Mouse (Mus musculus) kidney, postnatal 36 days (tissue): Measurements from ENCODE around the gene Actg1.

Experiments used
- DNase-seq, 2 experiments: peaks; one replicate each; pipeline ENCODE4 v3.0.0; 2021 to 2022; ENCODE audit warnings: mixed read lengths in 2 of 2

Gene Actg1

DNA sequence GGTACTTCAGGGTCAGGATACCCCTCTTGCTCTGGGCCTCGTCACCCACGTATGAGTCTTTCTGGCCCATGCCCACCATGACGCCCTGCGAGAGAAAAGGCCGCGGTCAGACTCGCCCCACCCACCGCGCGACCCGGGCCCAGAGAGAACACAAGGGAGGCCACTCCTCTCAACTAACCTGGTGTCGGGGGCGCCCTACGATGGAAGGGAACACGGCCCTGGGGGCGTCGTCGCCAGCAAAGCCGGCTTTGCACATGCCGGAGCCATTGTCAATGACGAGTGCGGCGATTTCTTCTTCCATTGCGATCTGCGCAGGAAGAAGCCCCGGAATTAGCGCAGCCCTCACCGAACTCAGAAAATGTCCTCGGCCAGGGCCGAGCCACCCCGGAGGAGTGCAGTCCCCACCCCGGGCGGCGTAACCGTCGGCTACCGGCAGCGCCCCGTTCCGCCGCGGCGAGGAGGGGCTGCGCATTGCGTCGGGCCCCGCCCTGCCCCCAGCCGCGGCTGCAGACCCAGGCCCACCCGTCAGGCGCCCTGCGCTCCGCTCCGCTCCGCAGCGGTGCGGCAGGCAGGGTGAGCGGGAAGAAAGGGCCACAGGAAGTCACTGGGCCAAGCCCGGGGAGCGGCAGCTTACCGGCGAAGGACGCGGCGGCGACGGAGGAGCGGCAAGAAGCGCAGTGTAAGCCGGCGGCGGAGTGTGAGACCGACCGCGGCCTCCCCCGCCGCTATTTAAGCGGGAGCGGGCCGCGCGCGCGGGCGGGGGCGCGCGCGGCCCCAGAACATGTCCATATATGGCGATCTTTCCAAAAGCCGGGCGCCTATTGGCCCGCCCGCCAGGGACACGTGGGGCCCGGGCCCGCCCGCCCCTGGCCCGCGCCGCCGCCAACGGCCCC is at the start of gene Actg1:
TSS of gene Actg1 (minus strand) at position 752 of the 893 bp plus-strand sequence.
- DNase-seq = peak; percentile 89 to 91

DNA sequence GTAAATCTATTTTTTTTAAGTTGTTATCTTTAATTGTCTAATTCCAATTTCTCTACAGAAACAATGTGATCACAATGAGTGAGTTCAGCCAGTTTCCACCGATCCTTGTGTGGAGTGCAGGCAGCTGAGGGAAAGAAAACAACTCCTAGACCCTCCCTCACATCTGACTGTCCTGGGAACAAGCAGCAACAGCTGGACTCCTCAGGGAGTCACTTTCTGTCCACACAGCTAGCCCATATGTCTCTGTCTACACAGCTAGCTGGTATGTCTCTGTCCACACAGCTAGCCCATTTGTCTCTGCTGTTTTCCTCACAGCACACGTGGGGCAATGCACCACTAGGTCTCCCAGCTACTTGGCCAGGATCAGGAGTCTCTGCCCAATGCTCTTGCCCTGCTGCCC is 49.3 kb upstream of the Actg1 start:
- DNase-seq = no peak

DNA sequence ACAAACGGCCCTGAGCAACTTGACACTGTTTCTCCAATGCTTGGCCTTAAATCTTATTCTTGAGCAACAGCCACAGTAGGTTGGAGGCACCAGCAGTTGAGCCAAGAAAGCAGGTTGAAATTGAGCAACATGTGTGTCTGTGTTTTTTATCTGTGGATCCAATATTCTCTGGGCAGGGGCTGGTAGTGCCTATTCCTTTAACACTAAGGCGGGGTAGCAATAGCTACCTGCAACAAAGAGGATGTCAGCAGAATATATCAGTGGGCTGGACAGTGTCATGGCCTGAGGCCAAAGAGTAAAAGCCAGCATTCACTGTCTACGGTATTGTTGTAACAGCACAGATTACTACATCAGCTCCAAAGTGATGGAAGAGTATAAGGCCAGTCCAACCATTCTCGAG is 47.3 kb upstream of the Actg1 start:
- DNase-seq = no peak

DNA sequence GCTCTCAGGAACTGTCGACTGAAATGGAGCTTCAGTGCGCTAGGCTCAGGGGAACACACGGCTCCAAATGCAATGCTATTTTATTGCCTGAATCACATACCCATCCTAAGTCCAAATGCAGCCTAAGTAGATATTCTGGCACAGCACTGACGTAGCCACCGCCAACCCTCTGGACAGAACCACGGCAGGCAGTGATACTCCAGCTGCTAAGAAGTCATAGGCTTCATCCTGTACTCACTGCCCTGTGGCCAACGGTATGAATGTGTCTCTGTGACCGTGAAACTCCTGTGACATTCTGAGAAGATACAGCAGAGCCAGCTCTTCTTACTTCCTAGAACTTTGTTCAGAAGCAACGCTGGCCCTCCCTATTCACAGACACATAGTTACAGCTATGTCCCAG is 40.2 kb upstream of the Actg1 start:
- DNase-seq = no peak

DNA sequence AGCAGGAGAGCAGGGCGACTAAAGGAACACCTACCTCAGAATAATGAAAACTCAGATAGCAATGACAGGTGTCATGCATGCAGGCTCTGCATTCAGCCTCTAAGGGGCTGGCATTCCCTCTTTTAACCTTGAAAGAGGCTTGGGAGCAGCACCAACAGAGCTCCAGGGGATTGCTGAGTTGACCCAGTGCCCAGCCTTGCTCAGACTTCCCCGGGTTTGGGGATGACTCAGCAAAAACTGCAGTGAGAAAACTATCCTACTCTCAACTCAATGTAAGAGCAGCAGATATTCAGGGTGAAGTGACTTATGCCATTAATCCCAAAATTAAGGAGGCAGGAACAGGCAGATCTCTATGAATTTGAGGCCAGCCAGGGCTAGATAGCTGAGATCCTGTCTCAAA is 38.8 kb upstream of the Actg1 start:
- no peak for DNase-seq

DNA sequence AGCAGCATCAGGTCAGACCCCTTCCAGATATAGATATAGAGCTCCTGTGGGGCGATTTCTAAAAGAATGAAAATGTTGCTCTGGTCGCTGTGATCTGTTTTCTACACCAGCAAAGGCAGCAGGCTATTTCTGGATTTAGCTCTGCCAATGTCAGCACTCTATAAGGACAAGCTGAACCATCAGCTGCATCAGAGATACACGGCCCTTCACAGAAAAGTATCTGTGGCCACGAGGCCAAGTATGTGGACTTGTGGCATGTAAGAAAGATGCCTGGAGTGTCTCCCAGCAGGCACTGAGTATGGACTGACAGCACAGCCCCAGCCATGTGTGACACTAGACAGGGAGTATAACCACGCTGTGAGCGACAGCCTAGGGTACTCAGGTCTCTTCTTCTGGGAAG is 38.3 kb upstream of the Actg1 start:
- DNase-seq = no peak

DNA sequence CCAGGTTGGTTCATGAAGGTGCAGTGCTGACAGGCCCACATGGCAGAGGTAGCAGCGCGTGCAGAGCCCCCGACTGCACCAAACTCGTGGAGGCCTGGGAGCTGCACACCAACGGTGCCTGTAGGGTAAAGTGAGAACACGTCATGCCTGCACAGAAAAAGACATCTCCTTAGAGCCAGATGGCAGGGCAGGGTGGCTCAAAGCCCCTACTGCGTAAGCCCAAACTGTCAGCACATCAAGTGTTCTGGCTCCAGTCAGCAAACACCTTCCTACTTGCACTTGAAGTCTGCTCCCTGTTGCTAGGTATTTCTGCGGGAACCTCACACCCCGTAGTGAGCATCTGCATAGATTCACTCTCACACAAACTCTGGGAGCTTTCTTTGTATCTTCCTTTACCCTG is 34.2 kb upstream of the Actg1 start:
- no peak for DNase-seq

DNA sequence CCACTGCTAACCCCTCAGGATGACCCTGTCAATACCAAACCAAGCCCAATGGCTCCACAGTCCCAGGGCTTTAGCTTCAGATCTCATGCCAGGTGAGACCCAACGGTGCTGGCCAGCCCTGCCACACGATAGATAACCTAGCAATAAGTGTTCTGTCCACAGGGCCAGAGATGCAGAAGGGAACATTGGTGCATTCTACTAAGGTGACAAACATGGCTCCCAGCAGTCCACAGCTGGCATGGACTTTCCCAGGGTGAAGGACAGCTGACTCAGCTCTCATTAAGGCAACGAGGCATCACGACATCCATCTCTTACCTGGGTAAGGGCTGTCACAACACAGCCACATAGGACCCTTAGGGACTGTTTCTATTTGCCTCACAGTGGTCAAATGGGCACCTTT is 32.8 kb upstream of the Actg1 start:
- DNase-seq = no peak

DNA sequence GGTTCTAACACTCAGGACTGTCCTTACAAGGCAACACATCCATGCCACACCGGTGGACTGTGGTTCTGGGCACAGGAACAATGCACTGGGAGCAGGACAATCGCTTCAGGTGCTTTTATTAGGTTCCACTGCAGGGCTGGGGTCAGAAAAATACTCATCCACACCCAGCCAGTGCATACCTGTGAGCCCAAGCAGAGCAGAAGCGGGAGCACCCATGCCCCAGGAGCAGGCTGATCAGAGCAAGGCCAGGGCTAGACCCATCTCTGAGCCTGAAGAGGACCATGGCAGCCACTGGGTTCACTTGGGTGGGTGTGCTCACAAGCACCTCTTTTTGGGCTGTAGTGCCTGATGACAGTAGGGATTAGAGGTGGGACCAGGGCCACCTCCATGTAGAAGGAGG is 31.9 kb upstream of the Actg1 start:
- DNase-seq = no peak

DNA sequence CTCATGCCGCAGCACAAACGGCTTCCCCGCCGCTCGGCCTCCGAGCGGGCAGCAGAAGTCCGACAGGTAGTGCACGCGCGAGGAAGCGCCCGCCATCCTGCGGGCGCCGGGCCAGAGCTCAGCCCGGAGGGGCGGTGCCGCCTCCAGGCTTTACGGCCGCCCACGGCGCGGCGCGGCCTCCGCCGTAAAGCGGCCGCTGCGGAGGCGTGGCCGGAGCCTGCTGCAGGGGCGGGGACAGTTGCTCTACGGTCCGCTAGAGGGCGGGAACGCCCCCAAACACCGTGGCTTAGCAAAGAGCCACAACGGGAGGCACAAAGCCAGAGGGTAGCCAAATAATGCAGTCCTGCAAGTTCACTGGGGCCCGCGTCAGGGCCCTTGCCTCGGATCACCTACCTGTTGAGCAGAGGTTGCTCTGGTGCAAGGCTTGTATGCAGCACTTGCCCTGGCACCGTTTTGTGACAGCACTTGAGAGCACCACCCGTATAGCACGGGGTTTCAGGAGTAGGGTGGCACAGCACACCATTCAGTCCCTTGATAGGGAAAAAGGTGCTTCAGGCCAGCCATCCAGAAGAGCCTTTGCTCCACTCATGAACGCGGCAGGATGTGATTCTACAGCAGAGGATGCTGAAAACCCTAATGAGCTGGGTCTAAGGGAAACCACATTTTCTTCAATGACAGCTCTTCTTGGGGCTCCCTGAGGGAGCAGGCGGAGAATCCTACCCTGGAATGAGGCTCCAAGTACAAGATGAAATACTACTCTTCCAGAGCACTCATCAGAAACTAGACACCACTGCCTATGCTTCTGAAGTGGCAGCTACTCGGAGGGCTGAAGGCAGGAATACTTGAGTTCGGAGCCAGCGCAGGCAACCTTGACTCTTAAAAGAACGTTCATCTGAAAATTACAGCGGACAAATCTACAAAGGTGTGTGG is 30.5 kb upstream of the Actg1 start, which contains the start of gene Faap100:
TSS of gene Faap100 (minus strand) at position 154 of the 930 bp plus-strand sequence.
- peak; percentile 92 to 94 for DNase-seq

DNA sequence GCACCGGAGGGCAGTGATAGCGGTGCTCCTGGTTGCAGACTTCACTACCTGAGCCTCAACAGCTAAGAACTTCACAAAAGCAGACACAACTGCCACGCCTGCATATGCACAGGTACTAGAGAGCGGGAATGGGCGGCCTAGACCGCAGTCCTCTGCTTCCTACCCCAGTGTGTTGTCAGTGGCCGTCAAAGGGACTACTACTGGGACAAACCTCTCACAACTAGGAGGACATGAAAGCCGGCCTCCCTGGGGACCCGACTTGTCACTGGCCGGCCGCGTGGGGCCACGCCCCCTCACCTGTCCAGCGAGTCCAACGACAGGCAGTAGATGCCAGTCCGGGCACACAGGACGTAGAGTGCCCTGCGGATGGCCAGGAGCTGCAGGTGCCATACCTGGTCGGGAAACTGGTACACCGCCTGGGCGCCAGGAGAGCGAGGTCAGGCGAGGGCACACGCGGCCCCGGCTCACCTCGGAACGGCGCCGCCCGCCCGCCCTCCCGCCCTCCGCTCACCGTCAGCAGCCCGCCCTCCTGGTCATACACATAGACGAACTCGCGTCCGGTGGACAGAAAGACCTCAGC is 29.8 kb upstream of the Actg1 start:
- peak; percentile 76 to 82 for DNase-seq

DNA sequence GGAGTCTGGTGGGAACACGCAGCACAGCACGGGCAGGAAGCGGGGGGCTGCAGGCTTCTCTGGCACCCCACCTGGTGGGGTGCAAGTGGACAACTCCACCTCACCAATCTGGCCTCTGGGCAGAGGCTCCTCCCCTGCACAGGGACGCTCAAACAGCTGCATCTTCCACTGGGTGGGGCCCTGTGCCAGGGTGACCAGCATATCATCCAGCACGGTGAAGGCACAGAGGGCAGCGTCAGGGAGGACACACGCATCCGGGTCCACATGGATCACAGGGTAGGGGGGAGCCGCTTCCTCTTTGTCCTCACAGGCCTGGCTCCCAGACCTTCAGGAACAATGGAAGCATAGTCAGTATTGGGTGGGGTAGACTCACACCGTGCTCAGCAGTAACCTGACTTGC is 29.0 kb upstream of the Actg1 start:
- no peak for DNase-seq

DNA sequence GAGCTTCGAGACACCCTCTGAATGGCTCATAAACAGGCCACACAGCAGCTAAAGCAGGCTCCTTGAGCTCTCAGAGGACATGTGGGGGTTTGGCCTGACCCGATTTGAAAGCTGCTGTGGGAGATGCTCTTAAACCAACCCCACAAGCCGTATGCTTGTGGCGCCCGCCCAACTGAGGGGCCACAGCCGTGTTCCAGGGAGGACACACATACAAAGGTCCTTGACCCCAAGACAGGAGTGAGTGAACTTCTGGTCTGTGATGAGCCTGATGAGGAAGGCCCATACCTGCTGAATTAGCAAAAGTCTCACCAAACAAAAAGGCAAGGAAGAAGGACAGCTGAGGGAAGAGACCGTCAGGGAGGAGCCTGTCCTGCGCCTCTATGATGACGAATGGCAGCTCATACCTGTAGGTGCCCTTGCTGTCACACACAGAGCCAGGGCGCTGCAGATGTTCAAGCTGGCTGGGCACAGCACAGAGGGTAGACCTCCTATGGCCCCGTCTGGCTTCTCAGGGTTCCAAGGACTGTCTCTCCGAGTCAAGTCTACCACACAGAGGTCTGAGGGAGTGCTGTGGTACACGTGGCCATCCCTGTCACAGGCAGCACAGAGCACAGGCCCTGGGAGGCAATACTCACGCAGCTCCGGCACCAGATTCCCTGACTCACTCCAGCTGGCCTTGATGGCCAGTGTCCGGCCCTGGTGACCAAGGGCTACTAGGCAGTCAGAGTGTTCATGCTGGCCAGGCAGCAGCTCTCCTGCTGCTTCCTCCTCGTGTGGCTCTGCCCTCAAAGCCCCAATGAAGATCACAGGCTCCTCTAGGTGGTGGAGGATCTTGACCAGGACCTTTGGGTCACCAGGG is 28.2 kb upstream of the Actg1 start:
- DNase-seq = no peak

DNA sequence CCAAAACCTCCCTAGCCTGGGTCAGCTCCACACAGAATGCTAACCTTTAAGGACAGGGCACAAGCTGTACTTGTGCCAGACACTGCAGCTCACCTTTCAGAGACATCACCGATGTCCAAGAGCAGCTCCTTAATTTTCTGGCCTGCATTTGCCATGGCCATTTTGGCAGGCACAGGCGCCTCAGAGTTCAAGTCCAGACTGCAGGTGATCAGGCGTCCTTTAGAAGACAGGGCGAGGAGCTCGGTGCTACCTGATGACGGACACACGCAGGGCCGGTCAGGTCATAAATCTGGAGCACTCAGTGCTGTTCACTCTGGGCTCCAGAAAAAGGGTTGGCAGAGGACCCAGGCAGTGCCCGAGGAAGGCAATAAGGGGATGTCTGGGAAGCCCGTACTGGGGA is 27.0 kb upstream of the Actg1 start:
- DNase-seq = no peak

DNA sequence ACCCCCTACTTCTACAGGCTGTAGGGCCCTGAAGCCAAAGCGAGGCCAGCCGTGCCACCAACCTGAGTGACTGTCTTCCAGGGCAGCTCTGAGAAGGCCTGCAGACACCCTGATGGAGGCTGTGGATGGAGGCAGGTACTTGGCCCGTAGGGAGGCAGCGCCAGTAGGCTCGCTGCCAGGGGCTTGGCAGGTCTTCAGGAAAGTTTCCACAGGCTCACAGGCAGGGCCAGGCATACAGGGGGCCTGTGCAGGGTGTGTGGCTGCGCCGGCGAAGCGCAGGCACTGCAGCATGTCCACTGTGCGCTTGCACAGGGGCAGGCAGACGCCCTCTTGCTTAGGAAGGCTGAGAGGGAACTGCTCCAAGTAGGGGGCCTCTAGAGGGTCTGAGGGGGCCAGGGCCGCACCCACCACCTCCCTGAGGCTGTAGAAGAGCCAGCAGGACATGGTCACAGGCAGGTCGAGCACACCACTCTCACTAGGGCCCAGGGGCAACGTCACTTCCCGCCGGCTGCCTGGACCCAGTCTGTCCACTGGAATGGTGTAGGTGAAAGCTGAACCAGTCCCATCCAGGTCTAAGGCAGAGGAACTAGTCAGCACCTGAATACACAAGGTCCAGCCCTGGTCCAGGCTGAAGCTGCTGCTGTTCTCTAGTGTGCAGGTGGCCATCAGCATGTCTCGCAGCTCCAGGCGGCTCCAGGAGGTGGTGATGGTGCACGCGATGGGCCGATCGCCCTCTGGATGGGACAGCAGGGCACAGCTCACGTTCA is 25.7 kb upstream of the Actg1 start:
- DNase-seq = peak; percentile 45 to 78

DNA sequence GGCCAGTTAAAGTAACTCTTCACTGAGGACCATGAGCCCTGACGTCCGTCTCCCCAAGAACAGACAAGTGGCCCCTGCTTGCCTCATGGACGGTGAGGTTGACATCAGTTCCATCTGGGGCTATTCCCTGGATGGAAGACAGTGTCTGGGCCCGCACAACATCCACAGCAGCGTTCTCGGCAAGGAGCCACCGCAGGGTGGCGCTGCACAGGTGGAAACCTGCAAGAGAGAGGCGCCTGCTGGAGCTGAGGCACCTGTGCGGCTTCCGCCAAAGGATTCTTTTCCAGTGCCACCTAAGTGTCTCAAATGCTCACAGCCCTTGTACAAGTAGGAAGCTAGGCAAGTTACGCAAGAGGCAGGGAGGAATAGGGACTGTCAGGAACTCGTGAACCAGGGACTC is 24.7 kb upstream of the Actg1 start:
- DNase-seq = no peak

DNA sequence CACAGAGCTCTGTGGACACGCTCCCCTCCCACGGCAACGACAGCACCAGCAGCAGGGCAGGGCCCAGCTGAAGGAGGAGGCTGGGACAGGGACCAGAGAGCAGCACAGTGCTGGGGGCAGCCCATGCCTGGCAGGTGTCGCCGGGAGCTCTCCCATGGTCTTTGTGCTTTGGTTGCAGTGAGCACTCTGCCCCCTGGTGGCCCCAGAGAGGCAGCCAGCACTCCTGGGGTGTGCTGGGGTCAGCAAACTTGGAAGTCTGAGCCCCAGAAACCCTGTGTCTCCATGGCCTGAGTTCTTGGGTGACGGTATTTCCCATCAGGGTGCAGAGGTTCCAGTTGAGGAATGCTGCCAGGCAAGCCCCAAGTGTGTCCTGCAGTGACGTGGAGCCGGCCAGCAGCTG is 21.3 kb upstream of the Actg1 start:
- DNase-seq = peak; percentile 76 to 90

DNA sequence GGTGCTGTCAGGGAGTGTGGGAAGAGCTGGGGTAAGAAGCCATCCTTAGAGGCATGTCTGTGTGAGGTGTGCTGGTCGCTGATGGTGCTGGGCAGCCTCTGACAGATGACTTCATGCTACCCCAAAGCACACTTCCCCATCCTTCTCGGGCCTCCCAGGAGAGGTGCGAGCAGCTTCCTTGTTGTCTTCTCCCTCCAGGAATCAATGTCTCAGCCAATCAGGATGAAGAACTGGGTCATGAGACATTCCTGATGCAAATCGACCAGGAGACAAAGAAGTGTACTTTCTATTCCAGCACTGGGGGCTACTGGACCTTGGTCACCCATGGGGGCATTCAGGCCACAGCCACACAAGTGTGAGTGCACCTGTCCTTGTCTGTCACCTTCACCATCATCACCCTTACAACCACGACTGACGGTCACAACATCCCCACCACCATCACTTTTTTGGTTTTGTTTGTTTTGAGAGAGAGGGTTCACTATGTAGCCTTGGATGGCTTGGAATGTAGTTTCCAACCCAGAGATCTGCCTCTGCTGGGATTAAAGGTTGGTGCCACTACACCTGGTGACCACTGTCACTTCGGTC is 18.2 kb upstream of the Actg1 start:
- no peak for DNase-seq

DNA sequence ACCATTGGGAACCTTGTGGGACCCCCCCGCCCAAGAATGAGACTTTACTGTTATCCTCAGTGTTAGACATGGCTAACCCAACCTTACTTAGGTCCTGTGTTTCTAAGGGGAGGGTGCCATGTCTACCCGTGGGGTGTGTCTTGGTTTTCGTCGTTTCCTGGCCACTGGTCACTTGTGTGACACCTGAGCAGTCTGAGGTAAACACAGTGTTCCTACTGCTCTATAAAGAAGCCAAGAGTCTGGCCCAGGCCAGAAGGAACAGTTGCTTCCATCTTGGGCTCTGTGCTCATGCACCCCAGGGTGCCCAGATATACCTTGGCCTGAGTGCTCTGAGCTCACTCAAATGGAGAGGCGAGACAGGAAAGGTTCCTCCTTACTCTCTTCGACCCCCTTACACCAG is 14.5 kb upstream of the Actg1 start:
- no peak for DNase-seq

DNA sequence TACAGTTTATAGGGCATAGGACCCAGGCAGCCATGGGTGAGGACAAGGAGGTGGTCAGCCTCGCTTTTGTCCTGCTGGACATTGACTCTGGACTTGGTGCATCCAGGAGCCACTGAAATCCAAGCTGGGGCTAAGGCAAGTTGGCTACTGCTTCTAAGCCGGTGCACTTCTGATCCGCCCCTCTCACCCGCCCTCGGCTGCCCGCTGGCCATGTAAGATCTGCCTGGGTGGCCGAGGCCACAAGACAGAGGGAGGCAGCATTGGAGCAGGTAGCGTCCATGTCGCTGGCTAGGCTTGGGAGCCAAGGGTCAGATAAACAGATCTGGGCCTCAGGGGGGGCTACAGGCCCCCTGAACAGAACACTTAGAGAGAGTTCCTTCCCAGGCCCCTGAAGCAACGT is 13.0 kb upstream of the Actg1 start, which contains the start of gene Fscn2:
TSS of gene Fscn2 (plus strand) at position 240 of the 400 bp plus-strand sequence.
- DNase-seq = no peak

DNA sequence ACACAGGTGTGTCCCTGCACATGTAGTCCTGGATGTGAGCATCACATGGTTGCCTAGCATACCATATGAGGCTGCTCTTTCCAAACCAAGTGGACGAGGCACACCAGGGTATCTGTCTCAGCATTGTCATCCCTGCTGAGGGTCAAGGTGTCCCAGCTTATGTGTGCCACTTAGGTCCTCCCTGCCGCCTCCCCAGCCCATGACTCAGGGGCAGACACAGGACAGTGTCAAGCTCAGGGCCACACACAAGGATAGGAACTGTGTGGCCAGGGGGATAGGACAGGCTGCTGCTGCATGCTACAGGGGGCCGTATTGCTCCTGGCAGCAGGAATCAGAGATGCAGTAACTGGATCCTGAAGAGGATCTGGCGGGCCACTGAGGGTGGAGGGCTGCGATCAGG is 12.4 kb upstream of the Actg1 start:
- no peak for DNase-seq
